Mouse (Mus musculus): Measurements from ENCODE around the gene Sdf4.

DNA sequence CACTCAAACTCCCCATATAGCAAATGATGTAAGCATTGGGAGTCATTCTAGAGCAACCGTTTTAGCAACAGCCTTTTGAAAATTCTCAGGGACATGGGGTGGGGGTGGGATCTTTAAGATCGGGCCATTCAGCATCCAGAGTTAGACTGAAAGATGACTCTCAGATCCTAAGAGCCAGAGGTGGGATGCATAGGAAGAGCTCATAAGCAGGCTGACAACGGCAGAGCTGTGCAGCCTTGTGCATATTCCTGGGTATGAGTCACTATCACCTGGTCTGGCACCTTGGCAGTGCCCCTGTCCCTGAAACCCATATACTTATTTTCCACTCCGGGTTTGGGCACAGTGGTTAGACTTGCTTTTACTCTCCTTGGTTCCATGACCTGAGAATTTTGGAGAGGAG lies 60.4 kb downstream of the Sdf4 start:
- TF ChIP-seq CTCF (IDR thresholded peaks at IDR 0.05; ENCODE audit: borderline replicate concordance, insufficient read depth, low read depth, low read length): no peak
- TF ChIP-seq POLR2A (IDR thresholded peaks at IDR 0.05; ENCODE audit: borderline replicate concordance, insufficient read depth, low read length): no peak

Measured in cerebellum, adult 2 months (tissue).